ENCODE assay signal across 25 mouse cellular contexts in genomic region chr4:24752517-24753208, GRCm38 (mm10).
DNase-seq lines count a peak whose midpoint lies in the region; ATAC-seq and TF ChIP-seq lines count a peak whose summit lies in the region.
"Had no signal": no experiment of that assay in that cellular context is flagged by ENCODE, and none has a peak within 500 bp of the region (broad histone marks: within the 10 kb centered on the region; RNA-seq: fewer than 3 reads in every experiment).

No protein-coding gene starts in this region.

- H3K9ac ChIP-seq in forebrain, embryonic 15.5 days (replicated peaks), result no peak overlapping the region
- H3K9ac ChIP-seq in forebrain, embryonic 11.5 days (ENCODE audit: low read length), result no peak overlapping the region
- no peak overlapping the region for H3K9ac ChIP-seq in kidney, embryonic 14.5 days (ENCODE audit: low read depth, low read length)
- H3K9ac ChIP-seq: embryonic facial prominence, embryonic 12.5 days; heart, embryonic 13.5 days; hindbrain, embryonic 12.5 days; kidney, embryonic 15.5 days had no signal

- no peaks in the 10 kb centered on the region for H3K9me3 ChIP-seq in forebrain, embryonic 15.5 days
- H3K9me3 ChIP-seq in forebrain, embryonic 11.5 days (ENCODE audit: control insufficient read depth, low read length), result no peaks in the 10 kb centered on the region
- H3K9me3 ChIP-seq in kidney, embryonic 14.5 days (ENCODE audit: control insufficient read depth, low read length), result no peaks in the 10 kb centered on the region
- H3K9me3 ChIP-seq: embryonic facial prominence, embryonic 12.5 days; heart, embryonic 13.5 days; hindbrain, embryonic 12.5 days; kidney, embryonic 15.5 days had no signal

- 74% methylated on average over 8 of the region's 8 CpGs for WGBS in forebrain, embryonic 15.5 days
- 86% methylated on average over 8 of the region's 8 CpGs for WGBS in forebrain, embryonic 11.5 days
- 86% methylated on average over 8 of the region's 8 CpGs for WGBS in kidney, embryonic 14.5 days

- no peak overlapping the region for H3K27ac ChIP-seq in forebrain, embryonic 15.5 days (replicated peaks)
- no peak overlapping the region for H3K27ac ChIP-seq in forebrain, embryonic 11.5 days (ENCODE audit: low read depth, low read length)
- H3K27ac ChIP-seq in kidney, embryonic 14.5 days (ENCODE audit: low read depth, low read length), result no peak overlapping the region
- H3K27ac ChIP-seq: embryonic facial prominence, embryonic 12.5 days; heart, adult 2 months; heart, embryonic 13.5 days; hindbrain, embryonic 12.5 days; kidney, embryonic 15.5 days; macrophage; stomach, postnatal 0 days had no signal

- H3K4me2 ChIP-seq in forebrain, embryonic 15.5 days (replicated peaks), result no peak overlapping the region
- no peak overlapping the region for H3K4me2 ChIP-seq in forebrain, embryonic 11.5 days (ENCODE audit: low read depth, low read length, severe bottlenecking)
- H3K4me2 ChIP-seq in kidney, embryonic 14.5 days (replicated peaks; ENCODE audit: low read depth, low read length), result no peak overlapping the region
- H3K4me2 ChIP-seq: embryonic facial prominence, embryonic 12.5 days; heart, embryonic 13.5 days; hindbrain, embryonic 12.5 days; kidney, embryonic 15.5 days had no signal

- no peaks in the 10 kb centered on the region for H3K36me3 ChIP-seq in forebrain, embryonic 15.5 days
- H3K36me3 ChIP-seq in forebrain, embryonic 11.5 days (ENCODE audit: control insufficient read depth, insufficient read depth, low read length), result no peaks in the 10 kb centered on the region
- no peaks in the 10 kb centered on the region for H3K36me3 ChIP-seq in kidney, embryonic 14.5 days (ENCODE audit: control insufficient read depth, insufficient read depth, low read length)
- H3K36me3 ChIP-seq: embryonic facial prominence, embryonic 12.5 days; heart, embryonic 13.5 days; hindbrain, embryonic 12.5 days; kidney, embryonic 15.5 days had no signal

- no peaks in the 10 kb centered on the region for H3K4me1 ChIP-seq in forebrain, embryonic 15.5 days
- no peaks in the 10 kb centered on the region for H3K4me1 ChIP-seq in forebrain, embryonic 11.5 days (replicated peaks; ENCODE audit: control insufficient read depth, insufficient read depth, low read length)
- H3K4me1 ChIP-seq in kidney, embryonic 14.5 days (ENCODE audit: control insufficient read depth, insufficient read depth, low read length), result no peaks in the 10 kb centered on the region
- H3K4me1 ChIP-seq: embryonic facial prominence, embryonic 12.5 days; heart, embryonic 13.5 days; hindbrain, embryonic 12.5 days; kidney, embryonic 15.5 days had no signal

- no peak for DNase-seq in forebrain, embryonic 11.5 days (ENCODE audit: low spot score)
- DNase-seq in layer of hippocampus, adult 9-11 months, result peak; percentile 22
- no peak for DNase-seq in layer of hippocampus, postnatal 14 days (ENCODE audit: low spot score in 2 of 2)
- DNase-seq in brain, embryonic 14.5 days (ENCODE audit: low read depth), result peak; percentile 36
- DNase-seq in forelimb bud, embryonic 11.5 days (ENCODE audit: low read depth, low spot score), result peak; percentile 1
- DNase-seq: adrenal gland, postnatal 36 days; cerebellum, adult 18-20 months; cerebellum, postnatal 14 days; gastrocnemius, postnatal 36 days; heart, adult 2 months; heart, postnatal 14 days; kidney, postnatal 36 days had no signal

- peak; percentile 83 for ATAC-seq in forebrain, embryonic 15.5 days (replicated peaks)
- no peak for ATAC-seq in forebrain, embryonic 11.5 days (replicated peaks; ENCODE audit: low FRiP score)
- ATAC-seq in kidney, embryonic 14.5 days (ENCODE audit: low FRiP score, low TSS enrichment), result no peak
- ATAC-seq: intestine, postnatal 0 days; lung, postnatal 0 days; midbrain, embryonic 16.5 days had no signal

- H3K27me3 ChIP-seq in forebrain, embryonic 15.5 days, result no peaks in the 10 kb centered on the region
- no peaks in the 10 kb centered on the region for H3K27me3 ChIP-seq in forebrain, embryonic 11.5 days (ENCODE audit: control insufficient read depth, insufficient read depth, low read length)
- H3K27me3 ChIP-seq in kidney, embryonic 14.5 days (ENCODE audit: control insufficient read depth, insufficient read depth, low read length), result no peaks in the 10 kb centered on the region
- H3K27me3 ChIP-seq: embryonic facial prominence, embryonic 12.5 days; heart, embryonic 13.5 days; hindbrain, embryonic 12.5 days; kidney, embryonic 15.5 days had no signal

- TF ChIP-seq CTCF in brain, embryonic 14.5 days (IDR thresholded peaks at IDR 0.05; ENCODE audit: borderline replicate concordance, extremely low read depth, insufficient read depth, insufficient read length), result no peak

- H3K4me3 ChIP-seq in forebrain, embryonic 15.5 days, result no peak overlapping the region
- no peak overlapping the region for H3K4me3 ChIP-seq in forebrain, embryonic 11.5 days (ENCODE audit: low read depth, low read length)
- H3K4me3 ChIP-seq in kidney, embryonic 14.5 days (ENCODE audit: low read length), result no peak overlapping the region
- H3K4me3 ChIP-seq: embryonic facial prominence, embryonic 12.5 days; erythroblast, embryonic 14.5 days; heart, adult 2 months; heart, embryonic 13.5 days; hindbrain, embryonic 12.5 days; kidney, embryonic 15.5 days; myocyte had no signal

- TF ChIP-seq POLR2A in brain, embryonic 14.5 days (IDR thresholded peaks at IDR 0.05; ENCODE audit: borderline replicate concordance, extremely low read depth, insufficient read depth, insufficient read length, poor library complexity, severe bottlenecking), result no peak

Comparison
In these comparisons a context has a peak if more than half of its experiments do, and no peak if none do; other contexts are left out.
1. DNase-seq: peak in layer of hippocampus, adult 9-11 months (single experiment), brain, embryonic 14.5 days (single experiment) and forelimb bud, embryonic 11.5 days (single experiment); none in forebrain, embryonic 11.5 days (single experiment) and layer of hippocampus, postnatal 14 days (0 of 2).